Mouse (Mus musculus): ENCODE results near the gene Cds2.
A peak's percentile ranks its signal among the peaks of the same experiment; 100 is the strongest.
"Not testable (repeated sequence)": the region's sequence is repeated elsewhere in the genome, so short reads cannot be mapped to it uniquely, and the experiment has no call there.

The Cds2 gene

DNA sequence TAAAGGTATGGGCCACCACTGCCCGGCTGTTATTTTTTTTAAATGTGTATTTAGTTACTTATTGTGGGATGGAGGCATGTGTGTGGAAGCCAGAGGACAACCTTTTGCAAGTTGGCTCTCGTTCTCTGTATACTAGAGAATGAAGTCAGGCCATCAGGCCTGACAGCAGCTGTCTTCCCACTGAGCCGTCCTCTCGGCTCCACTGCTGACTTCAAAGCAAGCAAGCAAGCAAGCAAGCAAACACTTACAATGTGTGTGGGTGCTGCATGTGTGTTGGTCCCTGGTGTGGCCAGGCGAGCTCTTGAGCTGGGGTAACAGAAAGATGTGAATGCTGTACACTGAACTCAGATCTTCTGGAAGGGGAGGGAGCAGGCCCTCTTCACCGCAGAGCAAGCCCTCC lies 27.9 kb downstream of the Cds2 start:
- no peak for DNase-seq (ENCODE audit: low read depth, low spot score)

DNA sequence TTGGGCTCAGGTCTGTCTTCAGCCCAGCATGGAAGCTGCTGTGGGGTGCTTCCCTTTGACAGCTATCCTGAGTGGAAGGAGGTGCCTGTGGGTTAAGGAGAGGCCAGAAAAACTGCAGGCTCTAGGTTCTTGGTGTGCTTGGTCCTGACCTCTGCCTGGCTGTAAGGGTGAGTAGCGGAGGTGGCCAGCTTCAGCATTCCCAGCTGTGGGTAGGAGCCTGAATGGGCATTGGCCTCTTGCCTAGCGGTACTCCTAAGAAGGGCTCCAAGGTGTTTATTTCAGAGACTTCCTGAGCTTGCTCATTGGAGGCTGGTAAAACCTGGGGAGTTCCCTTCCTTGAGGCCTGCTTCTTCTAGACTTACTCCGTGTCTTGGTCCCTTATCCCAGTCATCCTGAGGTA lies 28.3 kb downstream of the Cds2 start:
- no peak for DNase-seq (ENCODE audit: low read depth, low spot score)

DNA sequence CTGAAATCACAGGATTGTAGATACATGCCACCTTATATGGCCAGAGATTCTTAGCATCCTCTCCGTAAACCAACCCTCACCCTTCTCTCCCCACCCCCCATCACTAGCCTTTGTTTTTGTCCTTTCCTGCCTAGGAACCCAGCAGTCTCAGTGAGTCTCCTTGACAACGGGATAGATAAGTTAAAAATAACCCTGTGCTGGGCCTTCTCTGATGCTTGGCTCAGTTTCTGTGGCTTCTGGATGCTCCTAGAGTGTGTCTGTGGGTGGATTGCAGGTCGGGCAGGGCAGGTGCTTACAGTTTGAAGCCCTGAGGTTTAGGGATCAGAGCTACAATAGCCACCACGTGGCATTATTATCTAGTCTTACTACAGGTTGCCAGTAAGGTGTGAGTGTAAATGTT lies 29.1 kb downstream of the Cds2 start:
- DNase-seq (ENCODE audit: low read depth, low spot score), result no peak

DNA sequence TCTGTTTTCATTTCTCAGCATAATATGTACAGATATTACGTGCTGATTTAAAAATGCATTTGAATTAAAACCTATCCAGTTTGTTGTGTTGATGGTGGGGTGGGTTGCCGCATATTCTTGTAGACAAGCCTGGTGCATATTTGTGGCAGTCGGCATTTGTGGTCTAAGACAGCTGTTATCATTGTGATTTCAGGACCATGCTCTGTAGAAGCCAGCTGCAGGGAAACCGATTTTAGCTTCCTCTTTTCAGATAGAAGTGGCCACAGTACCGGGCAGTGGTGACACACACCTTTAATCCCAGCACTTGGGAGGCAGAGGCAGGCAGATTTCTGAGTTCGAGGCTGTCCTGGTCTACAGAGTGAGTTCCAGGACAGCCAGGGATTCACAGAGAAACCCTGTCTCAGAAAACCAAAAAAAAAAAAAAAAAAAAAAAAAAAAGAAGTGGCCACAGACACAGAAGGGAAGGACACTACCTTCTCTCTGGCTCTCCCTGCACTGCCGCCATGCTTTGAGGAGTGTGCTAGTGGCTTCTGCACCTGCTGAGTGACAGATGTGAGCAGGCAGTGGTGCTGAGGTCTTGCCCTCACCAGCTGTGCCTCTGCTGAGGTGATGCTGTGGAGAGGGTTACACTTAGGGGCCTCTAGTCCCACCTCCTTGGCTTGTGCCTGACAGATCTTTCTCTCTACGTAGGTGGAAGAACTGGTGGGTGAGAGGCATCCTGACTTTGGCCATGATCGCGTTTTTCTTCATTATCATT lies 30.9 kb downstream of the Cds2 start:
- no peak for DNase-seq (ENCODE audit: low read depth, low spot score)

DNA sequence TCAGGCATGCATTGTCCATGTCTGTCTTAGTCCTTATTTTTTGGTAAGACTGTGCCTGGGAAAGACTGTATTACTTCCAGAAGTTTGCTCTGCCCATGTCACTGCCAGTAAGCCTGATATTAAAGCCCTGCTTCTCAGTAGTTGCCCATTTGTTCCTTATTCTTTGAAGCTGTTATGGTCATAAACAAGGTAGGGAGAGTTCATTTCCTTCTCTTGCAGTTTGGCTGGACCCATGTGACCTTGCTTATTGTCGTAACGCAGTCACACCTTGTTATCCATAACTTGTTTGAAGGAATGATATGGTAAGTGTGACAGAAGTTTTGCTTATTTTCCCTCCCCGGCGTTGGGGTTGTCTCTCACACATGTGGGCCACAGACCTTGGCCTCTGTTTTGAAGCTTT lies 35.3 kb downstream of the Cds2 start:
- no peak for DNase-seq (ENCODE audit: low read depth, low spot score)

DNA sequence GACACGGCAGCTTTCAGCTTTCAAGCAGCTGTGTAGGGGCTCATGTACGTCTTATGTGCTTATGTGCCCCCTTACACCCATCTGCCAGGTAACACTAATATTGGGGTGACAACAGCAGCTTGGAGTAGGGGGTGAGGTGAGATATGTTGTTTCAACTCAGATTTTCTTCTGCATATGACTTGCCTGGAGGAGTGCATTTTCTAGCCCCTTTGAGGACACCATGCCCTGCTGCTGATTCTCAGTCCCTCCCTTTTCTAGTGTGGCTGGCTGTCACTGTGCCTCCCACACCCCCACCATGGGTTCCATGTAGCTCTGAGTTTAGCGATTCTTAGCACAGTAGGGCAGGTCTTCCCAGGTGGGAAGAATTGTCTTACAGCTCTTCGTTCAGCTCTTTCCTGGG lies 38.5 kb downstream of the Cds2 start:
- no peak for DNase-seq (ENCODE audit: low read depth, low spot score)

DNA sequence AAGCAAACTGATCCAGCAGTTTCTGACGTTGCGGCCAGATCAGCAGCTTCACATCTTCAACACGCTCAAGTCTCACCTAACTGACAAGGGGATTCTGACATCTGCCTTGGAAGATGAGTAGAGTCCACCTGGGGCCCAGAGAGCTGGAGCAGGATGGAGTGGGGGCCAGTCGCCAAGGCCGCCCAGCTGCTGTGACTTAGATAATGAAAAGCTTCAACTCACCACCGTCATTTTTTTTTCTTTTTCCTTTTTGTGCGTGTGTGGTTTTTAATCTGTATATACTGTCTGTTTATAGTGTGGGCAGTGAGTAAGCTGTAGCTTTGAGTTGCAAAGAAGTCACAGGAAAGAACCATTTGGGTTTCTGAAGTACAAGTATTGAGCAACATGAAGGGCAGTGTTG lies 42.2 kb downstream of the Cds2 start:
- no peak for DNase-seq (ENCODE audit: low read depth, low spot score)

DNA sequence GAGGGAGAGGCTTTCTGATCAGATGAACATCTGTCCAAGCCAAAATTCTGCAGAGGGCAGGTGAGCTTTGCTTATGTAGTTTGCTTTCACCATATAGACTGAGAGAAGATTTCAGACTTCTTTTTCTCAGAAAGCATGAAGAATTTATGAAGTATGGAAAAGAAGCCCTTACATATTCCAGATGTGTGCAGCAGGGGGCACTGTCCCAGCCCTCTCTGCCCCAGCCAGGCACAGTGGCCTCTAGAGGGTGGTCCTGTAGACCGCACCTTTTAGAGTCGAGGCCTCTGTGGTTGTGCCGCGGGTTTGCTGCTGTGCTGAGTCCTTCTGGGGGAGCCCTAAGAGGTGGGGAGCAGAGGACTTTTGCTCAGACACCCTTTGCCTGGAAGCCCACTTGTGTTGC lies 43.0 kb downstream of the Cds2 start:
- no peak for DNase-seq (ENCODE audit: low read depth, low spot score)

DNA sequence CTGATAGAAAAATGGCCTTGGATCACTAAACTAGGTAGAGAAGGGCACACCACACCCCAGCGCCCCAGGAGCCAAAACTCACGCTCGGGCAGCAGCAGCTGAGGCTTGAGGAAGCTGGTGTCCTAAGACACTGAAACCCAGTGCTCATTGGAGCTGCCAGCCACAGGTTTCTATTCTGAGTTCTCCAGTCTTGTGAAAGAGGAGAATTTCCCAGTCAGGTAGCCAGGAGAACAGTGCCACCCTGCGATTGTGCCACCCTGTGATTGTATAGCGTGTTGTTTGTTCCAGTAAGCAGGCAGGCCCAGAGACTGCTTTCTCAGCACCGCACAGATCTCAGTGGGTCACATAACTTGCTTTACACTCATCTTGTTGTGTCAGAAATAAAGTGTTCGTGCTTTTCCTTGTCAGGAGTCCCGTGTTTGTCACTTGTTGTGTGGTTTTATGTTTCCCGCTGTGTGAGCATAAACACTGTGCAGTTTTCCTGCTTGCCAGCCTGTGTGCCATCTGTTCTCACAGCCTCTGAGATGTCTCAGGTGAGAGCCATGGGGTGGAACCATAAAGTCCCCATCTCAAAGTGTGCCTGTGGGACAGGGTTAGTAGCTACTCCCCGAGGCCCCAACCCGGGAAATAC lies 44.4 kb downstream of the Cds2 start:
- DNase-seq (ENCODE audit: low read depth, low spot score), result no peak

DNA sequence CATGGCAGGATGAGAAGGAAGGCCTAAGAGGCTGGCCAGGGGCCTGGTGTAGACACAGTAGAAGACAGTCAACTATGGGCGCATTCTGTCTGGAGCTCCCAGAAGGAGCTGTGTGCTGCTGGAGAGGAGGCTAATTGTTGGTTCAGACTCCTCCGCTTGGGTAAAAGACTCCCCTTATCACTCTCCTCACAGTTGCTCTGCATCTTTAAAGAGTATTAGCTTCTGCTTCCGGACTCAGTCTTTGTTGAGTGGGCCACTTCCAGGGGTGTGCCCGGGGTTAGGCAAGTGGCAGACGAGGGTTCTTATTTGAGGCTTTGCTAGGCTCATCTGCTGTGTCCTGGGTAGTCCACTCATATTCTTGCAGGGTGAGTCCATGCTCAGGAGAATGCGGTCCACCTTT lies 45.9 kb downstream of the Cds2 start:
- DNase-seq (ENCODE audit: low read depth, low spot score), result no peak

DNA sequence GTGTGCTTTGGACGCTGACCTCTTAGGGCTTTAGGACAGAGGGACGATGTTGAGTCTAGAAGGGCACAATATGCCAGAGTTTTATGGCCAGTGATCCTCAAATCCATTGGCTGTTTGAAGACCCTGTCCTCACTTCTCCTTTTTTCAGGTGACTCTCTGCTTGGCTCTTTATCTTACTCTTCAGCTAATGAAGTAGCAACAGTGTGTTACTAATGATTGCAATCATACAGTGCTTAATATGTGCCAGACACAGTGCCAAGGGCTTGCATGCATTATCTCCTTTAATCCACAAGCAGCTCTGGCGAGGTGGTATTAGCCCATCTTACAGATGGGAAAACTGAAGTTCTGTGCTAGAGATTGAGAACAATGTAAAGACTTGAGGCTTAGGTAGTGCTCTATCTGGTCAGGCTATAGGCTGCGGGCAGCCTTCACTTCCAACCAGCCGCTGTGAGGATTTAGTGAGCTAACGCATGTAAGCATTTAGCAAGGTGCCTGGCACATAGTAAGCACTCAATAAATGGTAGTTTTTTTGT lies 46.5 kb downstream of the Cds2 start:
- no peak for DNase-seq (ENCODE audit: low read depth, low spot score)

DNA sequence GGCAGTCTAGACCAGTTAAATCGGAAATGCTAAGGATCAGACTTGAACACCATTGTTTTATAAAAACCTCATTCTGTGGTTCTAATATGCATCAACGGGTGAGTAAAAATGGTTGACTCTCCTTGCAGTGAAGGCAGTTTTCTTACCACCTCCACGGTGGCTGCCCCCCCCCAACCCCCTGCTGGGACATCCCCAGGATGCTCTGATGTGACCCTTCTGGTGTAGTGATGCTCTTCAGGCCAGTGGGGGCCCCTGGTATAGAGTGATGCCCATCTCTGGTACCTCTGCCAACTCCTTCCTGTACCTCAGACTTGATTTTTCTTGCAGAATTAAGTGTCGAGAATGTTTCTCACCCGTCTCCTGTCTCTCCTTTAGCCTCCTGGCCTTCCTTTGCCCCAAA lies 49.7 kb downstream of the Cds2 start:
- no peak for DNase-seq (ENCODE audit: low read depth, low spot score)

DNA sequence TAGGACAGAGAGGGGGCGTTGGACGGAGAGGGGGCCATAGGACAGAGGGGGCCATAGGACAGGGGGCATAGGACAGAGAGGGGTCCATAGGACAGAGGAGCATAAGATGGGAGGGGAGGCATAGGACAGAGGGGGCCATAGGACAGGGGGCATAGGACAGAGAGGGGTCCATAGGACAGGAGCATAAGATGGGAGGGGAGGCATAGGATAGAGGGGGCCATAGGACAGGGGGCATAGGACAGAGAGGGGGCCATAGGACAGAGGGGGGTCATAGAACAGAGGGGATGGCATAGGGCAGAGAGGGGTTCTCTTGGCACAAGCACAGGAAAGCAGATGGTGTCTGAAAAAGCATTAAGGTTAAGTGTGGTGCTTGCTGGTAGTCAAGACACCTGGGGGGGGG lies 50.6 kb downstream of the Cds2 start:
- DNase-seq (ENCODE audit: low read depth, low spot score), result no peak

DNA sequence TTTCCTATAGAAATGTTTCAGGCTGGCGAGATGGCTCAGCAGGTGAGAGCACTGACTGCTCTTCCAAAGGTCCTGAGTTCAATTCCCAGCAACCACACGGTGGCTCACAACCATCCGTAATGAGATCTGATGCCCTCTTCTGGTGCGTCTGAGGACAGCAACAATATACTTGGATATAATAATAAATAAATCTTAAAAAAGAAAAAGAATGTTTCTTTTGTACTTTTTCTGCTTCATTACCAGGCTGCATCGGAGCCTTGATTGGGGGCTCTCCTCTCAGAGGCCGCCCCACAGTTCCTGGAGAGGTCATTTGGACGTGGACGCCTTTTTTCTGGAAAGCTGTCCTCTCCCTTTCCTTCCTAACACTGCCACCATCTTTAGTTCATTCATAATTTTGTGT lies 51.1 kb downstream of the Cds2 start:
- DNase-seq (ENCODE audit: low read depth, low spot score), result not testable (repeated sequence)

DNA sequence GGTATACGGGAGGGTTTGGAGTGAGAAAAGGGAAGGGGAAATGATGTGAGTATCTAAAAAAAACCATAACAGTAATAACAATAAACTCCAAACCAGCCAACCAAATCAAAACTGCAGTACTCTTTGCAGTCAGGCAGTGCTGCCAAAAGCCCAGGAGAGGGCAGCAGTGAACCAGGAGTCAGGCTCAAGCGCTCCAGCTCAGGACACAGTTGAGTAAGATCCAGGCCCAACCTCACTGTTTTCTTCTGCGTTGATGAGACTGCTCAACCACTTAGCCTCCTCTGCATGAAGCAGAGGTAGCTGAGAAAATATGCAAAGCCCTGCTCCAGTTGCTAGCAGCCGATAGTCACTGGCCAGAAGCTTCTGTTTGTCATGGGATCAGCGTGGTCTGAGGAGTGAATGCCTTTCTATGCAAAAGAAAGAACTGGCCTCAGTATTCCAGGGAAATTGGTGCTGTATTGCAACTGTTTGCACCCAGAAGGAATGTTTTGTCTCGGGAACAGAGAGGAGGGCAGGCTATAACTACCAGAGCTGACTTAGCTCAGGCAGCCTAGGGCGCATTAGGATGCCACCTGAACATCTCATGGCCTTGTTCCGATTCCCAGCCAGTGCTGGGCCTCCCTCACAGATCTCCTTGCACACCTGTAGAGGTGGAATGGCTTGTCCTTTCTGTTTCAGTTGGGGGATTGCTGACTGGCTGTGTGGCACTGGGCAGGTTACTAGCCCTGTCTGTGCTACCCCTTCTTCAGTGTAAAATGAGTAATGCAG lies 53.3 kb downstream of the Cds2 start:
- DNase-seq (ENCODE audit: low read depth, low spot score), result peak; percentile 59

DNA sequence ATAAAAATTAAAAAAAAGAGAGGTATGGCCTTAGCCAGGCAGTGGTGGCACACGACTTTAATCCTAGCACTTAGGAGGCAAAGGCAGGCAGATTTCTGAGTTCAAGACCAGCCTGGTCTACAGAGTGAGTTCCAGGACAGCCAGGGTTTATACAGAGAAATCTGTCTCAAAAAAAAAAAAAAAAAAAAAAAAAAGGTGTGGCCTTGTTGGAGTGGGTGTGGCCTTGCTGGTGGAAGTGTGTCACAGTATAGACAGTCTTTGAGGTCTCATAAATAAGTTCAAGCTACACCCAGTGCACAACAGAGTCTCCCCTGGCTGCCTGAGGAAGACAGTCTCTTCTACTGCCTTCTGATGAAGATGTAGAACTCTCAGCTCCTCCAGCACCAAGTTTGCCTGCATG lies 54.2 kb downstream of the Cds2 start:
- DNase-seq (ENCODE audit: low read depth, low spot score), result no peak

DNA sequence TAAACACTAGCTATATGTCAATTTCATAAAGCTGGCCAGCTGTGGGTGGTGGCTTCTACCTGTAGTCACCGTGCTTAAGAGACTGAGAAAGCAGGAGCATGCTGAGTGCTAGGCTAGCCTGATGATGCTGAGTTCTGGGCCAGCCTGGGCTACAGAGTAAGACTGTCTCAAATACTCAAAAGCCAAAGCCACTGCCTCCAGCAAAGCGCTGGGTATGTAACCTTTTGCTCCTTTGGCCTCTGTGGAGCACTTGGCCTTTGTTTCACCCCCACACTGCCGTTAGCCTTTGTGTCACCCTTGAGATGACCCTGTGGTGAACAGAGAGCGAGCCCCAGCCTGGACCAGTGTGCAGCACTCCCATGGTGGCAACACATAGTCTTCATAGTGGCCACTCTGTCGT lies 57.6 kb downstream of the Cds2 start:
- DNase-seq (ENCODE audit: low read depth, low spot score), result no peak

DNA sequence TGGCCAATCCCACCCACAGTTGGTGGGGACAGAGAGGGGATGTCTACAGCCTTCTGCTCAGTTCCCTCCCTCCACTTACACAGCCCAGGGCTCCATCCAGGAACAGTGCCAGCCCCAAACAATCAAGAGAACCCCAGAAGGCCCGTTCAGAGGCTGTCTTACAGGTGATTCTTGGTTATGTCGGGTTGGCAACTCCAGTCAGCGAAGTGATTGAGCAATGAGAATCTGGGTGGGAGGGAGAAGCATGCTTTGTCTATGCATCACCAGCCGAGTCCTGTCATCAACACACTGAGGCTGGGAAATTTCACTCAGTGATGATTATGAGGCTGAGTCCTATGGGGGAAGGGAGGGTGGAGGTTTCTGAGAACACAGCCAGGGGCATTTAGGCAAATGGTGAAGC lies 60.6 kb downstream of the Cds2 start:
- DNase-seq (ENCODE audit: low read depth, low spot score), result no peak

DNA sequence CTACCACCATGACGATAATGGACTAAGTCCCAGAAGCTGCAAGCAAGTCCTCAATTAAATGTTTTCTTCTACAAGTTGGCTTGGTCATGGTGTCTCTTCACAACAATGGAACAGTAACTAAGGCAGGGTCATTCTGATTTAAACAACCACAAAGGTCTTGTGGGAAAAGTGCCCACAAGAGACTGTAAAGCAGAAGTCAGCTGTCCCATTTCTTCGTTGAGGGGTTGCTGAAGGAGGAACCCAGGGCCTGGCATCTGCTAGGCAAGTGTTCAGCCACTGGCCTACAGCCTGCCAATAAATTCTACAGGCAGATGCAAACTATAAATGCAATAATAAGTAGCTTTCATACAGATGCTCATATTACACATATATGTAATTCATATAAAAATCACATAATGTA lies 74.3 kb downstream of the Cds2 start:
- no peak for DNase-seq (ENCODE audit: low read depth, low spot score)

DNA sequence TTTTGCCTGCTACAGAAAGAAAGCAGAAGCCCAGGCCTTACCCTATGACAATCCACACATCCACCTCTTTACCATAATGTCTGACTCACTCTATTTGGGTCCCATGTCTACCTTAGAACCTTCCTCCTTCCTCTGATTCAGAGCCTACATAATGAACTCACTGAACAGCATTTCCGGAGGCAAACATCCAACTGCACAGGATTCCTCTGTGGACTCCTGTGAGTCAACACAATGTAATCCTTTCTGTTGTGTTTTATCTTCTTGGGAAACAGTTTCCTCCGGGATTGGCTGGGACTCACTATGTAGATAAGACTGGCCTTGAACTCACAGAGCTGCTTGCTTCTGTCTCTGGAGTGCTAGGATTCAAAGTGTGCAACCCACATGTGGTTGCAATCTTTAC lies 77.4 kb downstream of the Cds2 start:
- DNase-seq (ENCODE audit: low read depth, low spot score), result no peak

DNA sequence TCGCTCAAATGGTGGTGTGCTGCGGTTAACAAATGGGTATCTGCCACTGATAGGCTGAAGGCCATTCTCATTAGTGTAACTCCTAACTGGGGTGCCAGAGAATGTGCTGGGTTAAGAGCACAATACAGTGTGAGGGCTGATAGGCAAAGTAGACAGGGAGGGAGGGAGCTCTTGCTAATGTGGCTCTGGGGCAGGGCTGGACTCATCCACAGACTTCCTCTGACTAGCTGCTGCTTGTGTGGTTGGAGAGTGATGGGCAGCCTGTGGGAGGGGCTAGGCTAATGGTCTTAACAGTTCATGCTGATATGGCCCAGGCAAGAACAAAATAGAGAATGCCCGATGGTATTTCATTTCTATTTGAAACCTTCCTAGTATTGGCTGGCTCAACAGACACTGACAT lies 78.3 kb downstream of the Cds2 start:
- no peak for DNase-seq (ENCODE audit: low read depth, low spot score)

DNA sequence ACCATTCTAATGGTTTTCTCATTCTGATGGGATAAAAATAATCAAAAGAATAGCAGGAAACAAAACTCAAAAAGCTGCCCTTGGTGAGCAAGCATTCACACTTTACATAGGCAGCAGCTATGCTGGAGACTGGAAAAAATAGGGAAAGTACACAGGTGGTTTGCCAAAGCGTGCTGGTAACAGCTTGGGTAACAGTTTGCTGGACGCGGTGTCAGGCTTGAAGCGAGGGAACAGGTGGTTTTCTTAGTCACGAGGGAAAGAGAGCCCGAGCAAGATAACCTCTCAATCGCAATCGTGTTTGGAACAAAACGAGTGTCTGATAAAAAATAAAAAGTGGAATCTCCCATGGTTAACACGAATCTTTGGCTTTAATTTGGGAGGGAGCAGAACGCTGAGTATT lies 80.9 kb downstream of the Cds2 start:
- DNase-seq (ENCODE audit: low read depth, low spot score), result no peak

Data from embryo, embryonic 11.5 days (tissue).